In genomic region chr11:3227113-3227512, GRCm38 (mm10) we compare ENCODE assay signal across 22 mouse cellular contexts.
"Had no signal": no experiment of that assay in that cellular context is flagged by ENCODE, and none has a peak within 500 bp of the region (broad histone marks: within the 10 kb centered on the region; RNA-seq: fewer than 3 reads in every experiment).

No protein-coding gene starts in this region.

- H3K27ac ChIP-seq: heart, embryonic 10.5 days; hindbrain, embryonic 13.5 days; hindbrain, embryonic 15.5 days; hindbrain, postnatal 0 days; layer of hippocampus, adult 2 months; left cerebral cortex, adult 2 months; limb, embryonic 13.5 days; limb, embryonic 15.5 days; liver, embryonic 12.5 days; liver, embryonic 14.5 days had no signal

- H3K9ac ChIP-seq: heart, embryonic 12.5 days; hindbrain, embryonic 13.5 days; hindbrain, embryonic 15.5 days; limb, embryonic 13.5 days; limb, embryonic 15.5 days; liver, embryonic 12.5 days; liver, embryonic 14.5 days had no signal

- H3K4me3 ChIP-seq: heart, embryonic 10.5 days; heart, embryonic 12.5 days; hindbrain, embryonic 13.5 days; hindbrain, embryonic 15.5 days; layer of hippocampus, adult 2 months; left cerebral cortex, adult 2 months; limb, embryonic 13.5 days; limb, embryonic 15.5 days; liver, embryonic 12.5 days had no signal

- H3K9me3 ChIP-seq: heart, embryonic 10.5 days; heart, embryonic 12.5 days; hindbrain, embryonic 13.5 days; hindbrain, embryonic 15.5 days; limb, embryonic 13.5 days; limb, embryonic 15.5 days; liver, embryonic 12.5 days had no signal

- H3K4me1 ChIP-seq: heart, embryonic 10.5 days; heart, embryonic 12.5 days; hindbrain, embryonic 13.5 days; hindbrain, embryonic 15.5 days; limb, embryonic 13.5 days; limb, embryonic 15.5 days; liver, embryonic 12.5 days had no signal

- H3K4me2 ChIP-seq: heart, embryonic 12.5 days; hindbrain, embryonic 13.5 days; hindbrain, embryonic 15.5 days; limb, embryonic 13.5 days; limb, embryonic 15.5 days; liver, embryonic 12.5 days had no signal

- DNase-seq: gastrocnemius, postnatal 14 days; gastrocnemius, postnatal 36 days; heart, adult 18-20 months; heart, postnatal 10 days; heart, postnatal 36 days; kidney, adult 18-20 months; kidney, adult 8-10 months; kidney, postnatal 10 days; kidney, postnatal 25 days; kidney, postnatal 4 days had no signal

- ATAC-seq: hindbrain, postnatal 0 days; intestine, postnatal 0 days; liver, embryonic 12.5 days had no signal

- H3K27me3 ChIP-seq: heart, embryonic 12.5 days; hindbrain, embryonic 13.5 days; hindbrain, embryonic 15.5 days; limb, embryonic 13.5 days; limb, embryonic 15.5 days; liver, embryonic 12.5 days had no signal
